In the genomic region with DNA sequence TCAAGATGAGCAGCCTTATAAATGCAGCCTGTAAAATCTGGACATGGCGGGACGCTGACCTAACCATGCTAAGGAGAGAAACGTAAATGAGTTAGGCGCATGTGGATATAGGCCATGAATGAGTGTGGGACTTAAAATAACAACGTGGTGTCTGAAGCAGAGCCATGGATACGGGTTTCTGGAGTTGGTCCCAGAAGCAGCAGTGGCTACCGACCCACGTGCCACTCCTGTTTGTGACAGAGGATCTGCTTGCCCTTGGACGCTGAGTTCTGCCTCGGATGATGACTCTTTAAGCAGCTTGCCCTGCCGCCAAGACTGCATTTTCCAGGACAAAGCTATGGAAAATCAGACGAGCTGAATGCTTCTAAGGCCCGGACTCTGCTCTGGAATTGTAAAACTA, we compare ENCODE assay signal across 19 mouse cellular contexts.
DNase-seq lines count a peak whose midpoint lies in the region; ATAC-seq lines count a peak whose summit lies in the region.
"Had no signal": no experiment of that assay in that cellular context is flagged by ENCODE, and none has a peak within 500 bp of the region (broad histone marks: within the 10 kb centered on the region; RNA-seq: fewer than 3 reads in every experiment).

No protein-coding gene starts in this region.

- H3K36me3 ChIP-seq in heart, embryonic 11.5 days (ENCODE audit: control insufficient read depth, insufficient read depth, low read length): no peaks in the 10 kb centered on the region
- H3K36me3 ChIP-seq: neural tube, embryonic 13.5 days had no signal

- no peaks in the 10 kb centered on the region for H3K27me3 ChIP-seq in heart, embryonic 11.5 days (ENCODE audit: control insufficient read depth, insufficient read depth, low read length)
- H3K27me3 ChIP-seq: neural tube, embryonic 13.5 days had no signal

- H3K4me1 ChIP-seq in heart, embryonic 11.5 days (ENCODE audit: control insufficient read depth, insufficient read depth, low read length): peaks cover 4% of the 10 kb centered on the region; the same call in 1 of the 2 replicates

- no peaks in the 10 kb centered on the region for H3K9me3 ChIP-seq in heart, embryonic 11.5 days (replicated peaks; ENCODE audit: control insufficient read depth, low read length)
- H3K9me3 ChIP-seq: neural tube, embryonic 13.5 days had no signal

- no peak overlapping the region for H3K4me3 ChIP-seq in heart, embryonic 11.5 days (ENCODE audit: low read depth, low read length)
- H3K4me3 ChIP-seq: layer of hippocampus, adult 2 months; neural tube, embryonic 13.5 days had no signal

- 78% methylated on average over 13 of the region's 13 CpGs for WGBS in heart, embryonic 11.5 days (ENCODE audit: insufficient replicate concordance)

- H3K4me2 ChIP-seq in heart, embryonic 11.5 days: no peak overlapping the region
- H3K4me2 ChIP-seq: hindbrain, embryonic 14.5 days; neural tube, embryonic 13.5 days had no signal

- DNase-seq in cerebellum, postnatal 14 days: peak; percentile 67 to 73
- no peak for DNase-seq in cerebellum, postnatal 4 days (ENCODE audit: low spot score in 2 of 2)
- peak; percentile 51 to 66 for DNase-seq in heart, adult 18-20 months
- peak; percentile 16 for DNase-seq in lung, postnatal 10 days
- DNase-seq in lung, adult 18-20 months: no peak
- DNase-seq in gastrocnemius, postnatal 10 days: peak; percentile 19
- no peak for DNase-seq in spleen, postnatal 4 days (ENCODE audit: low spot score in 2 of 2)
- DNase-seq: adrenal gland, adult 8-10 months; cerebellum, adult 11-12 months; kidney, postnatal 10 days; right cerebral cortex, postnatal 4 days; thymus, adult 18-20 months had no signal

- no peak overlapping the region for H3K9ac ChIP-seq in heart, embryonic 11.5 days (ENCODE audit: low read depth, low read length)
- H3K9ac ChIP-seq: hindbrain, embryonic 14.5 days; liver, embryonic 14.5 days; neural tube, embryonic 13.5 days had no signal

- ATAC-seq in heart, embryonic 11.5 days (replicated peaks; ENCODE audit: insufficient number of reproducible peaks, low FRiP score, low TSS enrichment): no peak
- ATAC-seq: intestine, postnatal 0 days; lung, postnatal 0 days had no signal

- no peak overlapping the region for H3K27ac ChIP-seq in heart, embryonic 11.5 days (ENCODE audit: low read depth, low read length)
- H3K27ac ChIP-seq: hindbrain, embryonic 14.5 days; layer of hippocampus, adult 2 months; liver, embryonic 14.5 days; neural tube, embryonic 13.5 days had no signal

Comparison
In these comparisons a context has a peak if more than half of its experiments do, and no peak if none do; other contexts are left out.
1. DNase-seq: peak in cerebellum, postnatal 14 days (2 of 2), heart, adult 18-20 months (2 of 2), lung, postnatal 10 days (single experiment) and gastrocnemius, postnatal 10 days (single experiment); none in cerebellum, postnatal 4 days (0 of 2), lung, adult 18-20 months (0 of 2) and spleen, postnatal 4 days (0 of 2).